Mouse (Mus musculus): ENCODE results near the gene Prkag2. TPM values are rescaled to one million over a fixed set of nuclear protein-coding genes. Genes with fewer than 3 reads are reported as not detected.
"Not testable (repeated sequence)": the region's sequence is repeated elsewhere in the genome, so short reads cannot be mapped to it uniquely, and the experiment has no call there.

The Prkag2 gene
- polyA plus RNA-seq, 1 experiment from 2014 or later: 74.5 TPM

DNA sequence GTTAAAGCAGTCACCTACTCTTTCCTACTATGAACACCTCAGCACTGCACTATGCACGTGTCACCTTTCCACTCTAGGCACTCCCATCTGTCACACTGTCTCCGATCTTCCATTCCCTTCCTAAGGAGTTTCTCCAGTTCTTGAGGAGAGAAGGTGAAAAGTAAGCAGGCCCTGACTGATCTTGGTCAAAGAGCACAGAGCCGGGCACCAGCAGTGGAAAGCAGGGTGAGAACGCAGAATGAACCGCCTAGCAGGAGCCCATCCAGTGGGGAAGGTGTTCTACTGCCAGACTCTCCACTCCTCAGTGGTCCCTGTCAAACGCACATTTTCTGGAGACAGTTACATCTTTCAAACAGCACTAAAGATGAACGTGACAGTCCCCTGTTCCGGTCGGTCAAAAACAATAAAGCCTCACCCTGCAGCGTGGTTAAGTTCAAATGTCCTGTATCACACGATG lies 259.4 kb downstream of the Prkag2 start:
- H3K36me3 ChIP-seq: no peaks in the 10 kb centered on the region
- H3K9me3 ChIP-seq: no peaks in the 10 kb centered on the region
- ATAC-seq: no peak
- H3K9ac ChIP-seq (replicated peaks): peak overlapping the region; percentile 92
- H3K27me3 ChIP-seq: no peaks in the 10 kb centered on the region
- H3K4me3 ChIP-seq (replicated peaks): peak overlapping the region; percentile 88
- peak overlapping the region; percentile 78 for H3K4me2 ChIP-seq (replicated peaks)
- WGBS: 16% methylated on average over 11 of the region's 11 CpGs
- no peak overlapping the region for H3K27ac ChIP-seq
- H3K4me1 ChIP-seq (replicated peaks): peaks cover 38% of the 10 kb centered on the region

DNA sequence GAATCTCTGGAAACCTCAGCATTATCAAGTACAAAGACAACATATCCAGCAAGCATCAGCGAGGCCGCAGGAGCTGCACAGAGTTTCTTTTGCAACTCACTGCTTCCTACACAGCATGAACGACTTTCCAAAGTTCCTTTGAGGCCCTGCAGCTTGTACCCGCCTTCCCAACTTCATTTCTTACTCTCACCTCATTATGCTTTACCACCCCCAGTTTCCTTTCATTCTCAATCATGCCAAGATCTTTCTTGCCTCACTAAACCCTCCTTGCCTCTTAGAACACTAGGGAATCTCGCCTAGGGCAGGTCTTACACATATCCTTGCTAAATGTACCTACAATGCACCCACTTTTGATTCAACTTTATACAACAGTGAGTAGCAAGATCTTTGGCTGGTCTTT lies 266.0 kb downstream of the Prkag2 start:
- Histone ChIP-seq H3K9ac (replicated peaks) (no peak overlapping the region), H3K4me1 (replicated peaks) (peaks cover 13% of the 10 kb centered on the region; the same call in 1 of the 2 replicates), H3K27ac (no peak overlapping the region), H3K4me3 (replicated peaks) (no peak overlapping the region), H3K9me3 (no peaks in the 10 kb centered on the region), H3K27me3 (no peaks in the 10 kb centered on the region), H3K4me2 (replicated peaks) (no peak overlapping the region), H3K36me3 (no peaks in the 10 kb centered on the region)
- WGBS: 76% methylated on average over 5 of the region's 5 CpGs
- no peak for ATAC-seq

DNA sequence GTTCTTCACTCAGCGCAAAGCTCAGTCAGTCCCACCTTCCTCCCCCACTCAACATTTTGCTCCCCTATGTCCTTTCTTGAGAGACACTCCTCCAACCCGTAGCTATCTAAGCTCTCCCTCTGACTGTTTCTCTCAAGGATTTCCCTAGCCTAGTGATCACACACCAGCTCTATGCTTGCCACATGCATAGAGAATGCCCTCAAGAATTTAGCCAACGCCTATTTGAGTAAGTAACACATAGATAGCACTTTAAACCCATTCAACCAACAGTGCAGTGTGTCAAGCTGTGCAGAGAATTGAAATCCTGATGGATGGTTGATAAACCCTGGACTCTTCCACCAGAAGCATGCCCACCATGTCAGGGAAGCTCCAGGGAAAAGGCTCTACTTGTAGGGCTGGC lies 268.5 kb downstream of the Prkag2 start:
- H3K27ac ChIP-seq: no peak overlapping the region
- H3K36me3 ChIP-seq: no peaks in the 10 kb centered on the region
- 89% methylated on average over 3 of the region's 3 CpGs for WGBS
- H3K9ac ChIP-seq (replicated peaks): no peak overlapping the region
- ATAC-seq: no peak
- no peak overlapping the region for H3K4me2 ChIP-seq (replicated peaks)
- no peaks in the 10 kb centered on the region for H3K27me3 ChIP-seq
- H3K9me3 ChIP-seq: no peaks in the 10 kb centered on the region
- H3K4me3 ChIP-seq (replicated peaks): no peak overlapping the region
- H3K4me1 ChIP-seq (replicated peaks): 0 out of 2 replicates have a peak, but pooled peaks cover 3% of the 10 kb centered on the region

DNA sequence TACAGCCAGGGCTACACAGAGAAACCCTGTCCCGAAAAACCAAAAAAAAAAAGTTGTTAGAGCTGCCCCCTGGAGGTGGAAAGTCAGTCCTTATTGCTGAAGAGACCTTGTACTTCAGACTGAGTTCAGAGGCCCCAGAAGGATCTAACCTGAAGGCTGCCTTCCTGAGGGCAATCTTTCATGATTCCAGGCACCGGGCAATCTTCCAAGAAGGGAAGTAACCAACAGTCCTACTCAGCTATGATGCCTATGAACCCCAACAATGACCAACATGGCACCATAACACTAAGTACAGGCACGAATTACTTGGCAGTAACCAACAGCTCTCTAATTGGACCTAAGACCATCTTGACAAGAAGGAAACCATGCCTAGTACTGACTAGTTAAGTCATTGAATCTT lies 272.0 kb downstream of the Prkag2 start:
- Histone ChIP-seq H3K4me2 (replicated peaks) (no peak overlapping the region), H3K9me3 (no peaks in the 10 kb centered on the region), H3K27ac (no peak overlapping the region), H3K4me1 (replicated peaks) (peaks cover 26% of the 10 kb centered on the region), H3K27me3 (no peaks in the 10 kb centered on the region), H3K4me3 (replicated peaks) (no peak overlapping the region), H3K36me3 (no peaks in the 10 kb centered on the region), H3K9ac (replicated peaks) (no peak overlapping the region)
- WGBS: 98% methylated on average over 3 of the region's 3 CpGs
- no peak for ATAC-seq

DNA sequence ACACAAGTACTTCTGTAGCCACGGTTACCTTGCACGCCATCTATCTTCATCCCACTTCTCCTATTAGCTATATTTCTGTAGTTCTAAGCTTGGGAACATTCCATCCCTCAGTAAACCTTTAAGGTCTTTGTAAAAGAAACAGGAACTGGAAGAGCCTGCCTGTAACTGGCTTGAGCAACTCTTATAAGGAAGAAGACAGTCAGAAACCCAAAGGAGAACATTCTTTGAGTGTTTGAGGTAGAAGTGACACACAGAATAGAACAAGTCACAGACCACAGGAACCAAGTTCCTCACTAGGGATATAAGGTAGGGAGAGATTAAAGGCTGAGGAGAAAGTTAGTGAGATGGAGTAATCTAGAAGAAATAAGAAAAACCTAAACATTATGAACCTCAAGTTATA lies 273.3 kb downstream of the Prkag2 start:
- Histone ChIP-seq H3K27ac (no peak overlapping the region), H3K9me3 (no peaks in the 10 kb centered on the region), H3K4me2 (replicated peaks) (no peak overlapping the region), H3K27me3 (no peaks in the 10 kb centered on the region), H3K36me3 (no peaks in the 10 kb centered on the region), H3K4me3 (replicated peaks) (no peak overlapping the region), H3K4me1 (replicated peaks) (peaks cover 28% of the 10 kb centered on the region), H3K9ac (replicated peaks) (no peak overlapping the region)
- ATAC-seq: no peak
- WGBS: 97% methylated on average over 2 of the region's 2 CpGs

DNA sequence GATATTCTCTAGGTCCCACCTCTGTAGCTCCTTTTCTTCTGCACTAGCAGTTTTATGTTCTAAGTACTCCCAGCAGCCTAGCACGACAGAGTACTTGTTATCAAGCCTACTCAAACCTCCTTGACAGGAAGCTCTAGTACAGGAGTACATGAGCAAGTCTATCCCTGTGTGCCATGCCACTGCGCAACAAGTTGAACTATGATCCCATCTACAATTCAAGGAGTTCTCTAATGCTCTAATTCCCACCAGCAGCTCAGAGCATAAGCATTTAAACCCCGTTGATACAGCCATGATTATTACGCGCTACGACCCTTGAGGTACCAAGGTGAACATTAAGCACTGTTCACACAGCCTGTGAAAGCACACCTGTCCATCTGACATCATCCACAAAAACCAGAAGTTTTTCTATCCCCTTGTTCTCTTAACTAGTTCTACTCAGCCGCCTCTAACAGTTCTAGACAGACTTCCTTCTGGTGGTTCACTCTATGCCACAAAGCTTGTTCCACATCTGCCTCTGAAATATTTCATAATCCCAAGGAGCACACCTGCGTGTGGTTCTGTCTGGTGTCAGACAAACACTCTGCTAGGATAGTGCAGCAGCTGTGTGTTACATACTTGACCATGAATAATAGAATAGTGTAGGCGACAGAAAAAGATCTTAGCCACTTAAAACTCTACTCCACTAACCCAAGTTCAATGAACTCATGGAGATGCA lies 274.2 kb downstream of the Prkag2 start:
- Histone ChIP-seq H3K9ac (replicated peaks) (no peak overlapping the region), H3K4me3 (replicated peaks) (no peak overlapping the region), H3K27me3 (no peaks in the 10 kb centered on the region), H3K4me2 (replicated peaks) (no peak overlapping the region), H3K9me3 (no peaks in the 10 kb centered on the region), H3K27ac (no peak overlapping the region), H3K36me3 (no peaks in the 10 kb centered on the region), H3K4me1 (replicated peaks) (peaks cover 32% of the 10 kb centered on the region)
- 90% methylated on average over 9 of the region's 9 CpGs for WGBS
- no peak for ATAC-seq

DNA sequence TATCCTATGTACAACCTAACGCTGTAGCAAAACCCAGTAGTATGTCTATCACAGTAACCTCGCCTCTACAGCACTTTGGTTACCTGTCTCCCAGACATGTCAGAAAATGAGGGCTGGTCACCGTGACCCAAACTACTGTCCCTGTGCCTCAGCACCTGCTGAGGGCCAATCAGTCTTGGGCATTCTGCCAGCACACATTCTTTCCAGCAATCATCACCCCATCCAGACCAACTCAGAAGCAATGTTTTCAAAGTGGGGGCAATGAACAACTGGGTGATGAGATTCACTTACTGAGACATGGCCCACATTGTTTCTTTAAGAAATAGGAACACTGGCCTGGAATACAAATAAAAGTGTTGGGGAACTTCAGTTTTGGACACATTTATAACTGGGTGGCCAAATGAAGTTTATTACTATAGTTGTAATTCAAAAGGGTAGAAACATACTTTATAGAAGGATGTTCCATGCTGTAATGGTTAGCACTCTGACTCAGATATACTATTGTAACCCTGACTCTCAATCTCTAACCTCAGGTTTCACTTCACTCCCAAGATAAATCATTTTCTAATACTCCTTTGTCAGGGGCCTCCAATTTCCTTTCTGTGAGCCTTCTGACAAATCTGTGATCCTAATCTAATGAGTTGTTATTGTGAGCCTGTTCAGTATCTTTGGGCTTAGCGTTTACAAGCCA lies 274.9 kb downstream of the Prkag2 start:
- no peak overlapping the region for H3K9ac ChIP-seq (replicated peaks)
- no peaks in the 10 kb centered on the region for H3K9me3 ChIP-seq
- H3K4me2 ChIP-seq (replicated peaks): no peak overlapping the region
- 91% methylated on average over 4 of the region's 4 CpGs for WGBS
- no peaks in the 10 kb centered on the region for H3K27me3 ChIP-seq
- no peaks in the 10 kb centered on the region for H3K36me3 ChIP-seq
- no peak for ATAC-seq
- no peak overlapping the region for H3K4me3 ChIP-seq (replicated peaks)
- H3K27ac ChIP-seq: no peak overlapping the region
- peaks cover 39% of the 10 kb centered on the region for H3K4me1 ChIP-seq (replicated peaks)

DNA sequence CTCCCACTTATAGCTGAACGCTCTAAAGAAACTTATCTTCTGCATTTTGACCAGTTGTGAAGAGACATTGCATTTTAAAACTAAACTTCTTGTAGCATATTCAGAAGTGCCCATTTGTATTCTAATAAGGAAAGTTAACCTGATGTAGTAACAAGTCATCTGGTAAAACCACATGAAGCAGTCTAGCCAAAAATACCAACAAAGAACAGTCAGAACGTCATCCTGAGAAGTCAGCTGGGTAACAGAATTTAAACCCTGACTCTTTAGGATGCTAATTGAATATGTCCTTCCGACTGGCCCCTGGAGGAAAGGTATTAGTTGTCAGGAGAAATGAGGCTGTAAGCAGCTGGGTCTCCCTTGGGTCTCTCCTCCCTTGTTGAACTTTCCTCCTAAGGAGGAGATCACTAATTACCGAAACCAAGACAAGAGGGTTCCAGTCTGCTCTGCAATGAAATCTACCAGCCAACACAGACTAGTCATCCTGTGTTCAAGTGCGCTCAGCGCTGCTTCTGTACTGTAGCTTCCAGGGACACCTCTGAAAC lies 276.5 kb downstream of the Prkag2 start:
- Histone ChIP-seq H3K36me3 (no peaks in the 10 kb centered on the region), H3K27me3 (no peaks in the 10 kb centered on the region), H3K9me3 (no peaks in the 10 kb centered on the region), H3K4me3 (replicated peaks) (no peak overlapping the region), H3K27ac (no peak overlapping the region), H3K4me2 (replicated peaks) (no peak overlapping the region), H3K9ac (replicated peaks) (no peak overlapping the region), H3K4me1 (replicated peaks) (peaks cover 40% of the 10 kb centered on the region)
- ATAC-seq: no peak
- WGBS: 72% methylated on average over 6 of the region's 6 CpGs

DNA sequence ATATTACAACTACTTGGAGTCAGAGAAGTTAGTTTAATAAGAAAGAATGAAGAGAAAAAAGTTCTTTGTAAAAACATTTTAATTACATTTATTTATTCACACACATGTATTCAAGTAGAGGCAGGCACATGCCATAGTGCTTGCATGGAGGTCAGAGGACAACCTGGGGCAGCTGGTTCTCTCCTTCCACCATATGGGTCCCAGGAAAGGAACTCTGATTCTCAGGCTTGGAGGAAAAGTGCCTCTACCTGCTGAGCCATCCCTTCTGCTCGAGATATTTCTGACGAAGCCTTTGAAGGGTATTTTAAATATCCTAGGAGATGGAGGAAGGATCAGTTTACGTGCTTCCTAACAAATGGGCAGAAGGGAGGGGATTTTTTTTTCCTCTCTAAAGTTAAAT lies 277.7 kb downstream of the Prkag2 start:
- WGBS: 77% methylated on average over 3 of the region's 3 CpGs

DNA sequence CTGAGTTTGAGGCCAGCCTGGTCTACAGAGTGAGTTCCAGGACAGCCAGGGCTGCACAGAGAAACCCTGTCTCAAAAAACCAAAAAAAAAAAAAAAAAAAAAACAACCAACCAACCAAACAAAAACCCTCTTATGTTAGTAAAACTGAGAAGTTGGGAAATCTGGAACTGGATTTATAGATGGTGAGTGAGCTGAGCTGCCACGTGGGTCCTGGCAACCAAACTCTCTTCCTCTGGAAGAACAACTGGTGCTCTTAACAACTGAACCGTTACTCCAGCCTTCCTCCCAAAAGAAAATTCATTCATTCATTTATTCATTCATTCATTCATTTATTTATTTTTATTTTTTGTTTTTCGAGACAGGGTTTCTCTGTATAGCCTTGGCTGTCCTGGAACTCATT lies 278.2 kb downstream of the Prkag2 start:
- H3K4me2 ChIP-seq (replicated peaks); H3K9ac ChIP-seq (replicated peaks); H3K36me3 ChIP-seq; H3K27ac ChIP-seq; H3K9me3 ChIP-seq; ATAC-seq; H3K27me3 ChIP-seq; H3K4me3 ChIP-seq (replicated peaks): not testable (repeated sequence)
- 88% methylated on average over 3 of the region's 3 CpGs for WGBS
- peaks cover 40% of the 10 kb centered on the region for H3K4me1 ChIP-seq (replicated peaks)

More for the DNA sequence above, 277.7 kb downstream of the Prkag2 start:
- ATAC-seq: no peak
- Histone ChIP-seq H3K4me2 (replicated peaks) (no peak overlapping the region), H3K4me1 (replicated peaks) (peaks cover 40% of the 10 kb centered on the region), H3K27me3 (no peaks in the 10 kb centered on the region), H3K9me3 (no peaks in the 10 kb centered on the region), H3K27ac (no peak overlapping the region), H3K4me3 (replicated peaks) (no peak overlapping the region), H3K36me3 (no peaks in the 10 kb centered on the region), H3K9ac (replicated peaks) (no peak overlapping the region)

DNA sequence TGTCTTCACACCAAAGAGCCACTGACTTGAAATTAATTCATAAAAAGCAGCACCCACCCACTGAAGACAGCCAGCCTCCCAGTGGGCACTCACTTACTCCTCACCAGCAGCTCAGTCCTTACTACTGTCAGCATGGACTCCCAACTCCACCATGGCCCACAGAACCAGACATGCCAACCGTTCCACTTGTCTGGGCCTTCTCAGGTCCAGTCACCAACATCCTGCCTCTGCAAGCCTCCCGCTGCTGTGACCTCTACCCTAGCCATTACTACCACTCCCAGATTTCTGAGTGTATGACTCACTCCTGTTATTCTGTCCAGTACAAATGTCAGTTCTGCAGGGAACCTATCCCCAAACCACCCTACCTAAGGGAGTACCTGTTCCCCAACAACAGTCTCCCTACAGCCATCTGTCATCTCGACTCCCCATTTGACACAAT lies 279.0 kb downstream of the Prkag2 start:
- no peak overlapping the region for H3K4me3 ChIP-seq (replicated peaks)

DNA sequence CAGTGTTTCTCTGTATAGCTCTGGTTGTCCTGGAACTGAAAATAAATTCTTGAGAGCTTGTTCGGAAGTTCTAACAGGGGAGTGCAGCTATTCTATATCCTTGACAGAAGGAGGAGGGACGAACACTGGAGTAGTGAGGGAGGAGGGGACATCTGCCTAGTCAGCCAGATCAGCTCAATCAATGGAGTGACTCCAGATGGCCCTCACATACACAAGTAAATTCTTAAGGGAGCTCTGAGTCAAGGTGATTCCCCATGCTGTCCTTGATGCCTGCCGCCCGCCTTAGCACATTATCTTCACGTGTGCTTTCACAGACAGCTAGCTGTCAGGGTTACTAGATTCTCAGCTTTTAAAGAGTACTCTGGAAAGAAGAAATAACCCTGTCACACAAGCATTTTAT lies 279.8 kb downstream of the Prkag2 start:
- ATAC-seq: no peak
- Histone ChIP-seq H3K27ac (no peak overlapping the region), H3K9ac (replicated peaks) (no peak overlapping the region), H3K4me3 (replicated peaks) (no peak overlapping the region), H3K4me2 (replicated peaks) (no peak overlapping the region), H3K9me3 (no peaks in the 10 kb centered on the region), H3K27me3 (no peaks in the 10 kb centered on the region), H3K36me3 (peaks cover 13% of the 10 kb centered on the region), H3K4me1 (replicated peaks) (peaks cover 32% of the 10 kb centered on the region)
- WGBS: 67% methylated on average over 5 of the region's 5 CpGs

More for the DNA sequence above, 279.0 kb downstream of the Prkag2 start:
- WGBS: 96% methylated on average over 3 of the region's 3 CpGs
- peaks cover 39% of the 10 kb centered on the region for H3K4me1 ChIP-seq (replicated peaks)
- H3K27ac ChIP-seq: no peak overlapping the region
- H3K9ac ChIP-seq (replicated peaks): no peak overlapping the region
- H3K27me3 ChIP-seq: no peaks in the 10 kb centered on the region
- H3K36me3 ChIP-seq: peaks cover 10% of the 10 kb centered on the region
- ATAC-seq: no peak
- H3K4me2 ChIP-seq (replicated peaks): no peak overlapping the region
- H3K9me3 ChIP-seq: no peaks in the 10 kb centered on the region

All from midbrain, embryonic 13.5 days (tissue).